Mouse (Mus musculus): Measurements from ENCODE around the gene Epn3.

Gene Epn3

DNA sequence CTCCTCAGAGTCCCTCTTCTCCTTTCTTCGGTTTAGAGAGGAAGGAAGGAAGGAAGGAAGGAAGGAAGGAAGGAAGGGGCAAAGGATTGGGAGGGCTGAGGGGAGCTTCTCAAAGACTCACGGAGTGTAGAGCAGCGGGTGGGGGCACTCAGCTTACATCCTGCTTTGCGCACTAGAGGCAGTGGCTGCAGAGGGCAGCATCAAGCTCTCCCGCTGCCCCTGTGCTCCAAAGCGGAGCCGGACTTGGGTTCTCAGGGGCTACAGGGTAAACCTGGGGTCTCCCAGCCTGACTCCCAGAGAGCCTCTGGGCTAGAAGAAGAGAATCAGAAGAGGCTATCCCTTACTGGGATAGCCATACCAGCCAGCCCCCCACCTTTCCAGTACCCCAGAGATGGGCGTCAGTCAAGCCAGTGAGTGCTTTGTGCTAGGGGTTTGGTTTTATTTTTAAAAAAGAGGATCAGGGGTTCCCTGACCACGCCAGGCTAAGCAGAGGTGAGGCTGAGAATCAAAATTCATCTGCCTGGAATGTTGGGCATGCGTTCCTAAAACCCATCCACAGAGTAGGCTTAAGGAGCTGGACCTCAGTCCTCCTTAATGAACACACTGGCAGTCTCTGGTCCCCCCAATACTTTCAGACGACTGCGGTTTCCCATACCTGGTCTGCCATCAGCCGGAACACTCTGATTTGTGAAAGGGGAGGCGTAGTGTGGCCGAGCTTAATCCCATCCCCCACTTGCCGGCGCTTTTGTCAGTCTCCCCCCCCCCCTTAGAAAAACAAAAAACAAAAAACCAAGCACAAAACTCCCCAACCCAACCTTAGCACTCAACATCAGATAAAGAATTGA is 27.8 kb downstream of the Epn3 start:
- DNase-seq (ENCODE audit: extremely low read depth, low read depth): no peak

DNA sequence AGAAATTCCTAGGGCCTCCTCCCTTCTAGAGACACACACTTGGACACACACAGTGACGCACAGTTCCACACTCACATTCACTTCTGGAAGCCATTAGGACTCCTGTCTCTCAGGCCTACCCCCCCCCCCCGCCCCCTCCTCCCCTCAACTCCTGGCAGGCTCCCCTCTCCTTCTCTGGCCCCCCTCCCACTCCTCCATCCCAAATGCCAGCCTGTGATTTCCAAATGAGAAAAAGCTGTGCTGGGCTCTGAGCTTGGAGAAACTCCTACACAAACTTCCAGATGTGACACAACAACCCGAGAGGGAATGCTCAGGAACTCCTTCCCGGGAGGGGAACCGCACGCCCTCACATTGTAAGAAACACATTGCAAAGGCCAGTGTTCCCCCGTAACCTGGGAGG is 29.4 kb downstream of the Epn3 start:
- DNase-seq (ENCODE audit: extremely low read depth, low read depth): no peak

DNA sequence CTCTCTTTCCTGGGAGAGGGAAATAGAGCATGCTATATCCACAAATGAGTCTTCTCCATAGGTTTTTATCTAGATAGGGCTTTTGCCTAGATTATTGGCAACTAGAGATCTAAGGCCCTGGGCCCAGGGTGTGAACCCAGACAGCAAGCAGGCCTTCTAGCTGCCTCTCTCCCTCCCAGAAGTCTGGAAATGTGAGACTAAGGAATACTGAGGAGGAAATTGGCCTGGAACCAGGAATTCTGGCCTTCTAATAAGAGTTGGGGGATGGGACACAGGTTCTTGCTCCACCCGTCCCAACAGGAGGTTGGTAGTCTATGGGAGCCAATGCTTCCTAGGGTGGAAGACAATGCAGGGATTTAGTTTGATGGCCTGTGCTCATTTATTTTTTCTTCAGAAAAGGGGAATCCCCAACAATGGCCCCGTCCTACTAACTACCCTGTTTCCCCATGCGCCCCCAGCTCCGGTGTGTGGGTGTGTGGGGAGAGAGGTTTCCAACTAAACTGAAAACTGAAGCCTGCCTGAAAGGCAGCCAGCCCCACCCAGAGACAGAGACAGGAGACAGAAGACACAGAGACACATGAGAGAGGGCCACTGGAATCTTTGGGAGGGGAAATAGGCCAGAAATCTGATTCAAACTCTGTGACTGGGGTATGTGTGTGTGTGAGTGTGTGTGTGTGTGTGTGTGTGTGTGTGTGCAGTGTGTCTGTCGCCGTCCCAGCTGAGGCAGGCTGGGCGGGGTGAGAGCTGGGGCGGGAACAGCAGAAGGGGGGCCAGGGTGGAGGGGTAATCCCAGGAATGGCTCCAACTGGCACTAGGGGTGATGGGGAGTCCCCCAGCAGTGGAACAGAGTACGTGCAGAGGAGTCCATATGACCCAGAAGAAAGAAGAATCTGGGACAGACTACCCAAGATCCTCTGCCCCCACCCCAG is 30.4 kb downstream of the Epn3 start:
- no peak for DNase-seq (ENCODE audit: extremely low read depth, low read depth)

DNA sequence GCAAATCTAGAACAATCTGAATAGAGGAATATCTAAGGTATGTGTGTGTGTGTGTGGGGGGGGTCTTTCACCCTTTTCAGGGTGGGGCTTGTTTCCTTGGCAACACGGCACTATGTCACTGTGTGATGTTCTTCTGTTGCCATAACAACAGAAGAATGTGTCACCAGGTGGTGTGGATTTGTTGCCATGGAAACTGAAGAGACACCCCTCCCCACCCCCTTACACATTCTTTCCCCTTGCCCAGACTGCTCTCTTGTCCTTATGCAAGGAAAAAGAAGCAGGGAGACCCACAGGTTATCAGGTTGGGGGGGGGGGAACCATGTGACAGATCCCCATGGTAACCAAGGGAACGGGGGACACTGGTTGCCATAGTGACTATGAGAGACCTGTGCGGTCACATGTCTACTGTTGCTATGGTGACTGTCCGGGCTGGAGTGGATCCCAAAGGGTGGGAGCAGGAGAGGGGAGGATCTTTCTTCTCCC is 31.2 kb downstream of the Epn3 start:
- no peak for DNase-seq (ENCODE audit: extremely low read depth, low read depth)

DNA sequence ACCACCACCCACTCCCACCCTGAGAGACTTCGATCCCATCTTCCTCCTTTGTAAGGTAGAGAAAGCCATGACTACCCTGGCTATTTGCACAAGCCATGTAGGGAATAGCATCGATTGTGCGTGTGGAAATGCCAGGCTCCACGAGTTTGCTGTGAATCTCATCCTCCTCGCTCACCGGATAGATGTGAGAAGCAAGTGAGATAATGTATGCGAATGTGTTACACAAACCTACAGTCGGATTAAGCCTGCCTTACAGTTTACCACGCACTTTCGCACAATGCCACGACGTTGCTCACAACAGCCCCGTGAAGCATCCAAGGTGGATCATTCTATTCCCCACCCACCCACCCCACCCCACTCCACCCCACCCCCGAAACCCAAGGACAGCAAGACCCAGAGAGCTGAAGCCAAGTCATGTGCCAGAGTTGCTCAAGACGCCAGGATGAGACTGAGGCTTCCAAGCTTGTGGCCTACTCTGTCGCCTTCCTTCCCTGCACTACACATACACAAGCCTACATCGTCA is 33.4 kb downstream of the Epn3 start:
- no peak for DNase-seq (ENCODE audit: extremely low read depth, low read depth)

DNA sequence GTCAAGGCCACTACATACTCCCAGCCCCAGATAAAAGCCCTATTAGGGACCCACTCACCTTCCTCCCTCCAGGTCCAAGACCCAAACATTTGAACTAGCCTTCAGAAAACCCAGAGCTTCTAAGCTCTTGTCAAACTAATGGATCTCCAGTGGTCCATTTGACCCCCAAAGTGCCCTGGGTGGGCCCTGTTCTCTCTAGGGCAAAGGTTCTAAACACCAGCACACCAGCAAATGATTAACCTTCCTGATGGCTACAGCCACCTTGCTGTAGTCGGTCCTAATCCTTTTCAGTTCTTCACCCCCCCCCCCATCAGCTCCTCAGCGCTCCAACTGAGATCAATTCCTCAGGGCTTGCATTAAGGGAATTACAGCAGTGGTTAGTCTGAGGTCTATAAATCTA is 35.6 kb downstream of the Epn3 start:
- DNase-seq (ENCODE audit: extremely low read depth, low read depth): no peak

DNA sequence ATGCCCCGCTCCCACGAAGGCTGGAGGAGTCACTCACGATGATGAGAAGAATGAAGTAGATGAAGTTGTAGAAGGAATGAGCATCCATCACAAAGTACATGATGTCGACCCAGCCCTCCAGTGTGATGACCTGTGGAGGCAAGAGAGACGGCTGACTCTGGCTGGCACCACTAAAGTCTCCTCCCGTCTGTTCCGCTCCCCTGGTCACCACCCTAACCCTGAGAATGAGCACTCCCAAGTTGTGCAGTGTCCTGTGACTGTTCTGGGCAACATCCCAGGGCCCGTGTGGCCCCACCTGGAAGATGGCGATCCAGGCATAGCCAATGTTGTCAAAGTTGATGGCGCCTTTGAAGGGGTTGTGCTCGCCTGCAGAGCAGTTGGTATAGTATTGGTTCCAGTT is 37.9 kb downstream of the Epn3 start:
- DNase-seq (ENCODE audit: extremely low read depth, low read depth): no peak

DNA sequence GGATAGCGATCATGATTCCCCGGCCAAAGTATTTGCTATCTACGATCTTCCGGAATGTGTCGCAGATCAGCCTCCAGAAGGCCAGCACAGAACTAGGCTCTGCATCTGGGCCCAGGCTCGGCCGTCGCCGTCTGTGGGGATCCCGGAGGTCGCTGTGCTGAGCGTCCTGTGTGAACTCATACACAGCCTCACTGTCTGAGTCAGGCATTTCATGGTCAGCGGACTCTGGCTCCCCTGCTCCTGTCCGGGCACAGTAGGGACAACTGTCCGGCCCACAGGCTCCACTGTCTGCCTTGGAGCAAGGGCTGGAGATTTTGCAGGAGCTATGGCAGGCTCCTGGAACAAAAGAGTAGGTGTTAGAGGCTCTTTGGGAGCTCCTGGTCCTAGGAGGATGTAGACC is 42.8 kb downstream of the Epn3 start:
- no peak for DNase-seq (ENCODE audit: extremely low read depth, low read depth)

DNA sequence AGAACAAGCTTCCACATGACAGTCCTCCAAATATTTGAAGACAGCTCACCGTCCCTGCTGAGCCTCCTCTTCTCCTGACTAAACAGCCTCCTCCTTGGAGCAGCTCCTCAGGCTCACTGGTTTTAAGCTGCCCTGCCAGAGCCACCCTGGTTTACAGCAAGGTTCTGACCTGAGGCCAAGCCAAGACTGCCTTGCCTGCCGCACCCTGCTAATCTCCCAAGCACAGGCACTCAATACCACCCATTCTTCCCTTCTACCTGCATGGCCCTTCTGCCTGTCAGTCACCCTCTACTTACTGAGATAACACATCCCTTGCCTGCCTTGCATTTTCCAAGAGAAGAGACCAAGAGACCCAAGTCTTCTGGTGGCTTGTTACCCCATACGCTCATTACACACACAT is 43.4 kb downstream of the Epn3 start:
- no peak for DNase-seq (ENCODE audit: extremely low read depth, low read depth)

DNA sequence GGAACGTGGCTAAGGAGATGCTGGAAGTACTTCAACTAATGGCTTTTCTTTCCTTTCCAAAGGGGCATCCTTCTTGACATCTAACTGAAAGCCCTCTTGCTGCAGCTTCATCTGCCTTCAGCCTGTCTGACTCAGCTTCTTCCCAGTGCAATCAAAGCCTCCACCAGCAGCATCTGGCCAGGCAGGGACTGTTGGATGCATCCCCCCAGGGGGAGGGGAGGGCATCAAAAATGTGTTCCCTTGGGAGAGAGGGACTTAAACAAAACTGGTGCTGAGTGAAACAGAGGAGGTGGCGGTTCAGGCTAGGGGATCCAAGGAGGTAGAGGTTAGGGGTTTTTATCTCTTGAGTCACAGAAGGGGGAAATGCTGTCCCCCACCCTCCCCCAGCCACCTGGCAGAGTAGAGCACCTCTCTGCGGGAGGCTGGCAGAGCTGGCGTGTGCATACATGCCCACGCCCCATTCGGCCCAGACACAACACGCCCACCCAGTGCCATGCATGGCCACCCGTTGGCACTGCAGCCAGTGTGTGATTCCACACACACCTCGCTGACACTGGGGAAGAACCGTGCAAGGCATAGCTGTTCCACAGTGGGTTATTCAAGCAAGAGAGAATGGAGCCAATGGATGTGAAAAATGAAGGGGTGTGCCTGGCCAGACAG is 44.5 kb downstream of the Epn3 start:
- DNase-seq (ENCODE audit: extremely low read depth, low read depth): no peak

DNA sequence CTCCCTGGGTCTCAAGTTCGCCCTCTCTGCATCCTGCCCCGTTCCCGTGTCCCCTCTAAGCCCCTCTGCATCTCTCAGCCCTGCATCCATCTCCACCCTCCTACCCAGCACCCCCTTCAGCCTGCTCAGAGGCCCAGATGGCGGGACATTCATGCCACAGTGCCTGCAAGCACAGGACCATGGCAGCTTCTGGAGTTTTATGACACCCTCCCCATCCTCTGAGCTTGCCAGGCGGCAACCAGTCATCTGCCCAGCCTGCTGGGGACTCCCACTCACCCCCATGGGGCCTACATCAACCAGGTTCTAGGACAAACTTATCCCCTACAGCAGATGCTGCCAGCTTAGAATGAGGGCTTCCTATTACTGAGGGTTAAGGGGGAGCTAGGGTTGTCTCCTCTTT is 45.0 kb downstream of the Epn3 start:
- no peak for DNase-seq (ENCODE audit: extremely low read depth, low read depth)

DNA sequence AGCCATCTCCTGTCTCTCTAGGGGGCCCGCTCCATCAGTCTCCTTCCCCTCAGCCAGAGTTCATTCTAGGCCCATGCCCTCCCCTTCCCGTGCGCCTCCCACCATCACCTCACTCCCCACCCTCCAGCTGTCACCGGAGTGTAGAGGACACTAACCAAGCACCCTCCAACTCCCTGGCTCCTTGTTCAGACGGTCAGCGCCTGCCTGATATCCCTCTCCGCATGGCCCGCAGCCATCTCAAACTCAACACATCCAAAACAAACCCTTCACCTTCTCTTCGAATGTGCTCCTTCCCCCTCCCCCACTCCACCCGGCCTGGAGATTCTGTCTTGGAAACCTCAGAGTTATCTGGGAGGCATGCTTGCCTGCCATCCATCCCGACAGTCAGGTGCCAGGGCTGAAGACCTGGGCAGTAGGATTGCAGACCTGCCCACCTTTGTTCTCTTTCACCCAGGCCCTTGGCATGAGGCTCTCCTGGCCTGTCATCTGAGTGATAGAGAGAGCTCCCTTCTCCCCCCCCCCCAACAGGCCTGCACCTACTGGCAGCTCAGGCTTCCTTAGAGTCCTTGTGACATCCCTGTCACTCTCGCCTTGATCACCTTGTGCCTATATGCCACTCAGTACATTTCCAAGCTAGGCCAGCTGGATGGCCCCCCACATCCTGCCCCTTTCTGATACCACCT is 48.5 kb downstream of the Epn3 start:
- DNase-seq (ENCODE audit: extremely low read depth, low read depth): no peak

DNA sequence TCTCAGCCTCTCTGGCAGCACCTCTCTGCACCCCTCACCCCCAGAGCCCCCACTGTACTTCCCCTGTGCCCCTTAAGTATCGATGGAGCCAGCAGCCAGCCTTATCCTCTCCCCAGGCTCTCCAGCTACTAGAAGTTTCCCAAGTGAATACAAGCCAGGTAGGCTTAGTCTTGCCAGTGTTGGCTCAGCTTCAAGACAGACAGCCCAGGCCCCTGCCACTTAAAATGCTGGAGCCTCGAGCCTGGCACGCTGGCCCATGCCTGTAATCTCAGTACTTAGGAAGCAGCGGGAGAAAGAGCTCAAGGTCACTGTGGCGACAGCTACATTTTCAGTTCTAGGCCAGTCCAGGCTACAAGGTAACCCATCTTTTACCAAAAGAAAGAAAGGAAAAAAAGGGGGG is 49.9 kb downstream of the Epn3 start:
- no peak for DNase-seq (ENCODE audit: extremely low read depth, low read depth)

DNA sequence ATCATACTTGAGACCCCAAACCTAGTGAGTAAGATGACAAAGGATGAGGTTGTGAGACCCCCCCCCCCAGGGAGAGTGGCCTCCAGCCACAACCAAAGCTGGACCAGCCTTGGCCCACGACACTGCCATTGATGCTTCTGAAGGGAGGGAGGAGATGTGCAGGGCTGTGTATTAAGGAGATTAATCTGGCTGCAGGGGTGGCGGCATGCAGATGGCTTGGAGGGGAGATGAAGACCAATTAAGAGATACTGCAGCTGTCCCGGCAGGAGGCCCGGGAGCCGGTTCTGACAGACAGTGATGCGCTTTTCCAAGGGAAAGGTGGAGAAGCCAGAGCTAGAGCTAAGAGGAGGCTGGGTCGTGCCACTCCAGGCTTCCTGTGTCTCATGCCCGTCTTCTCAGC is 50.5 kb downstream of the Epn3 start:
- no peak for DNase-seq (ENCODE audit: extremely low read depth, low read depth)

DNA sequence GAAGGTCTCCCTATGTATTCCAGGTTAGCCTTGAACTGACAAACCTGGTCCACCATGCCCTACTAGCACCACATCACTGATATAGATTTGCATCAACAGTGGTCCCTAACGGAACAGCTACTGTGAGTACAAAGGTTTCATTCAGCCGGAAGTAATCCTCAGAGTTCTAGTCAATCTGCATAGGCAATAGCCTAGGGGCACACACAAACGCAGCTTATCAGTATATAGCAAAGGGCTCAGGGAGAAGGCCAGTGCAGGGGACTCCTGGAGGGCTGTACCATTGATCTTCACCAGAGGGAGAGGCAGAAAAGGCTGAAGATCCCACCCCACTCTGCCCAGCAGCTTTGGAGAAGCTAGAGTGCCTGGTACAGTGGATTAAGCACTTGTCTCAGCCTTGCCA is 52.8 kb downstream of the Epn3 start:
- DNase-seq (ENCODE audit: extremely low read depth, low read depth): no peak

DNA sequence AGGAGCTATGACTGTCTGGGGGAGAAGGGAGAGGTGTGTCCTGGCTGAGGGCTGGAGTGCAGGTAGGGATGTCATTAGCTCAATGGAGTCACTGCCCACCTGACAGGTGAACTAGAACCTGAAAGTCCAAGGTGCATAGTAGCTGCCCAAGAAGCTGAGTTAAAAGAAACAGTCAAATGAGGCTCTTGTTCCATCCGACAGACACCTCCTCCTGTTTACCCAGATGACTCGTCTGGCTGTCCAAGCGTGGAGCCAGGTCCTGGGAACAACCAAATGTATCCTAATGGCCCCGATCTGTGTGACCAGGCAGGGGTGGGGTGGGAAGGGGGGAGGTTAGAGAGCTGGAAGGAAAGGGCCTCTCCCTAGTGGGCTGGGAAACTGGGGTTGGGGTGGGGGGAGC is 54.5 kb downstream of the Epn3 start:
- DNase-seq (ENCODE audit: extremely low read depth, low read depth): no peak

DNA sequence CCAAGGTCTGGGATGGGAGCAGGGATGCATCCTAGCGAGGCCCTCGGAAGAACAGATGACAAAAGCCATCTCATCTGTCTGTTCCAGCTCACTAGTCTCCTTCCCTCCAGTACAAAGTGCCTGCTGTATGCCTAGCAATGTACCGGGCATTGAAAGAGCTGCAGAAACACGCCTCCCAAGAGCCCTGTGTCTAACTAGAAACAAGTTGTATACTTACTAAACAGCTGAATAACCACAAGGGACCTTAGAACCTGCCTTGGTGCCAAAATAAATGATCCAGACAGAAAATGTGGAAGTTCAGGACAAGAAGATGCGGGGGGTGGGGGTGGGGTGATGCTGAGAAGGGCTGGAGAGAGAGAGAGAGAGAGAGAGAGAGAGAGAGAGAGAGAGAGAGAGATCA is 54.9 kb downstream of the Epn3 start:
- no peak for DNase-seq (ENCODE audit: extremely low read depth, low read depth)

DNA sequence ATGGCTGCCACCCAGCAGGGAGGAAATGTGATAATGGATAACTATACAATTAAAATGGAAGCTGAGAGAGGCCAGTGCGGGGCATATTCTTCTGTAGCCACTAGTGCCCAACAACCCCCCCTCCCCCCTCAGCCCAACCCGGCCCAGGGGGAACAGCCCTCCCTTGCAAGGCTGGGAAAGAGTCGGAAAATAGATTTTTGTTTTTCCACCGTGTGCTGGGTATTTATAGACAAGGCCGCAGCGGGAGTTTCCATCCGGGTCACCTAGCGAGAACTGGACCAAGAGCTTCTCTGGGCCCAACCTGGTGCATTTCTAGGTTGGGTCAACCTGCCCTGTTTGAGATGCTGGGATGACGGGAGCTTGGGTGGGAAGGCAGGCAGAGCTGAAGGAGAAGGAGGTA is 58.0 kb downstream of the Epn3 start:
- no peak for DNase-seq (ENCODE audit: extremely low read depth, low read depth)

DNA sequence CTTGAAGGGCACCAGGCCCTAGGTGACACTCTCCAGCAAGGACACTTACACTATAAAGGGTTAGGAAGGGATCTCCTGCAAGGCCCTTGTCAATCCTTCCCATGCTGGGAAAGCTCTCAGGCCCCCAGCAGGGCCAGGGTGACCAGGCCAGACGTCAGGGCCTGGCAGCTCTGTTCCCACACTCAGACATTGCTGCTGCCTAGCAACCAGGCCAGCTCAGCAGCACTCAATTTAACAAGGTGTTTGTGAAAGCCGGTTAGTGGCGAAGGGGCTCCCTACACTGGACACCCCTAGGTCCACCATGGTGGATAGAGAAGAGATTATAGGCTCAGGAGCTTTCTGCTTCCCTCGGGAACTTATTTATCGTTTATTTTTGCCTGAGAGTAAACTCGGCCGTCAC is 58.7 kb downstream of the Epn3 start:
- no peak for DNase-seq (ENCODE audit: extremely low read depth, low read depth)

DNA sequence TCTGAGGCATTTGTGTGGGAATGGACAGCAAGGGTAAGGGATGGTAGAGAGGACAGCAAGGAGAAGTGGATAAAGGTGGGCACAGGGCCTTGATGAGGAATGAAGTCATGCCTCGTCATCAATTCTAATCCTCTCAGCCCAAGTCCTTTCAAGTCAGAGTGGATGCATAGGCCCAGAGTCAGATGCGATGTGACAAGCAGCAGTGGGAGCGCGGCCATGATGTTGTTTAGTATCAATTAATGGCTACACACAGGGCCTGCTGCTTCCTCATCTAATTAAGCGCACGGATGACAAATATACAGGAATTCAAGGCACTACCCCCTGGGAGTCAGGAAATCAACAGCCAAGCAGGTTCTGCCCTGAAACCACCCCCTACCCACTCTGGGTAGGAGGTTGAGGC is 59.4 kb downstream of the Epn3 start:
- no peak for DNase-seq (ENCODE audit: extremely low read depth, low read depth)

Measured in MEL-GATA-1-ER (cell line).